Mouse (Mus musculus) MEL (cell line): Measurements from ENCODE around the gene Tmem100. TPM values are rescaled to one million over a fixed set of nuclear protein-coding genes. Genes with fewer than 3 reads are reported as not detected.

Source experiments
- DNase-seq: peaks from one replicate; pipeline ENCODE4 v3.0.0; 2011; ENCODE audit warnings: low read depth, low spot score
- H3K27ac ChIP-seq: 2 replicates; pipeline ENCODE4 v1.5.1; 2012; ENCODE audit warnings: low read depth, mild to moderate bottlenecking, control low read depth, low read length, moderate library complexity; ENCODE audit not compliant: control insufficient read depth
- H3K27me3 ChIP-seq, 2 experiments: fragments of 150-350 bp in 1 of 2; sonication (generic) in 1 of 2; 2 replicates each; pipeline ENCODE4 v1.6.1; 2012; ENCODE audit warnings: low read length in 2 of 2, mild to moderate bottlenecking in 2 of 2, improper control_type of control experiment in 1 of 2, moderate library complexity in 1 of 2; ENCODE audit not compliant: insufficient read depth in 2 of 2, control insufficient read depth in 1 of 2
- H3K36me3 ChIP-seq, 2 experiments: 2 replicates each; pipeline ENCODE4 v1.6.1; 2012 to 2014; ENCODE audit warnings: low read length in 2 of 2, improper control_type of control experiment in 1 of 2, inconsistent platforms in 1 of 2, mild to moderate bottlenecking in 1 of 2; ENCODE audit not compliant: insufficient read depth in 2 of 2, control insufficient read depth in 1 of 2
- H3K4me1 ChIP-seq, 2 experiments: fragments of 150-350 bp in 1 of 2; sonication (generic) in 1 of 2; 2 replicates each; pipeline ENCODE4 v1.6.1; 2012; ENCODE audit warnings: low read length in 2 of 2, improper control_type of control experiment in 1 of 2, mild to moderate bottlenecking in 1 of 2; ENCODE audit not compliant: insufficient read depth in 2 of 2, control insufficient read depth in 1 of 2
- H3K4me3 ChIP-seq, 2 experiments: fragments of 150-350 bp in 1 of 2; sonication (generic) in 1 of 2; 2 replicates each; pipeline ENCODE4 v1.5.1; 2012; ENCODE audit warnings: low read depth in 2 of 2, low read length in 2 of 2, mild to moderate bottlenecking in 2 of 2, moderate library complexity in 2 of 2, control low read depth in 1 of 2, improper control_type of control experiment in 1 of 2; ENCODE audit not compliant: control insufficient read depth in 1 of 2, insufficient read depth in 1 of 2
- H3K79me2 ChIP-seq: 2 replicates; pipeline ENCODE4 v1.6.1; 2012; ENCODE audit warnings: mild to moderate bottlenecking, low read length, moderate library complexity; ENCODE audit not compliant: control insufficient read depth, poor library complexity, insufficient read depth
- H3K9ac ChIP-seq: 2 replicates; pipeline ENCODE4 v1.6.1; 2012; ENCODE audit warnings: low read depth, mild to moderate bottlenecking, control low read depth, low read length, moderate library complexity; ENCODE audit not compliant: control insufficient read depth, poor library complexity, severe bottlenecking
- H3K9me3 ChIP-seq: fragments of 150-350 bp; sonication (generic); replicated peaks from 2 replicates; pipeline ENCODE4 v1.6.1; 2012; ENCODE audit warnings: mild to moderate bottlenecking, low read length, improper control_type of control experiment, moderate library complexity; ENCODE audit not compliant: insufficient read depth
- BHLHE40 ChIP-seq: IDR thresholded peaks from 2 replicates; pipeline ENCODE4 v1.6.1; 2012; ENCODE audit warnings: low read depth, mild to moderate bottlenecking, inconsistent platforms, low read length, improper control_type of control experiment, borderline replicate concordance
- CHD1 ChIP-seq: IDR thresholded peaks from 2 replicates; pipeline ENCODE4 v1.6.1; 2012; ENCODE audit warnings: low read depth, mild to moderate bottlenecking, inconsistent platforms, low read length, improper control_type of control experiment
- E2F4 ChIP-seq: IDR thresholded peaks from 2 replicates; pipeline ENCODE4 v1.6.1; 2011; ENCODE audit warnings: low read depth, low read length, improper control_type of control experiment, borderline replicate concordance
- ELF1 ChIP-seq: IDR thresholded peaks from 2 replicates; pipeline ENCODE4 v1.6.1; 2014; ENCODE audit warnings: low read depth, mild to moderate bottlenecking, inconsistent platforms, low read length, improper control_type of control experiment, moderate library complexity
- EP300 ChIP-seq, 2 experiments: IDR thresholded peaks; 2 replicates each; pipeline ENCODE4 v1.6.1; 2011; ENCODE audit warnings: improper control_type of control experiment in 2 of 2, low read length in 2 of 2, low read depth in 1 of 2, mild to moderate bottlenecking in 1 of 2
- ETS1 ChIP-seq: IDR thresholded peaks from 2 replicates; pipeline ENCODE4 v1.6.1; 2012; ENCODE audit warnings: low read depth, mild to moderate bottlenecking, inconsistent platforms, low read length, improper control_type of control experiment, moderate library complexity
- GATA1 ChIP-seq: IDR thresholded peaks from 2 replicates; pipeline ENCODE4 v1.6.1; 2011; ENCODE audit warnings: low read depth, low read length, improper control_type of control experiment
- KAT2A ChIP-seq: conservative IDR thresholded peaks from 2 replicates; pipeline ENCODE4 v1.6.1; 2012; ENCODE audit warnings: low read depth, low read length, improper control_type of control experiment, inconsistent platforms
- MAFK ChIP-seq: IDR thresholded peaks from 2 replicates; pipeline ENCODE4 v1.6.1; 2011; ENCODE audit warnings: low read depth, mild to moderate bottlenecking, low read length, improper control_type of control experiment, borderline replicate concordance
- MAX ChIP-seq: IDR thresholded peaks from 2 replicates; pipeline ENCODE4 v1.6.1; 2011; ENCODE audit warnings: low read length, improper control_type of control experiment
- MAZ ChIP-seq: IDR thresholded peaks from 2 replicates; pipeline ENCODE4 v1.6.1; 2012; ENCODE audit warnings: low read depth, mild to moderate bottlenecking, inconsistent platforms, low read length, improper control_type of control experiment
- MEF2A ChIP-seq: IDR thresholded peaks from 2 replicates; pipeline ENCODE4 v1.6.1; 2014; ENCODE audit warnings: low read depth, mild to moderate bottlenecking, inconsistent platforms, low read length, improper control_type of control experiment; ENCODE audit not compliant: poor library complexity, insufficient replicate concordance, severe bottlenecking; ENCODE audit errors: extremely low read depth
- MXI1 ChIP-seq: IDR thresholded peaks from 2 replicates; pipeline ENCODE4 v1.6.1; 2011; ENCODE audit warnings: mild to moderate bottlenecking, low read depth, low read length, improper control_type of control experiment
- MYB ChIP-seq: IDR thresholded peaks from 2 replicates; pipeline ENCODE4 v1.6.1; 2011; ENCODE audit warnings: mild to moderate bottlenecking, low read depth, low read length, improper control_type of control experiment
- MYC ChIP-seq: IDR thresholded peaks from 2 replicates; pipeline ENCODE4 v1.6.1; 2011; ENCODE audit warnings: low read depth, mild to moderate bottlenecking, low read length, improper control_type of control experiment, moderate library complexity
- POLR2A ChIP-seq, 2 experiments: IDR thresholded peaks; 2 replicates each; pipeline ENCODE4 v1.6.1; 2011 to 2012; ENCODE audit warnings: low read length in 2 of 2, mild to moderate bottlenecking in 2 of 2, control low read depth in 1 of 2, improper control_type of control experiment in 1 of 2, low read depth in 1 of 2, moderate library complexity in 1 of 2; ENCODE audit not compliant: control insufficient read depth in 1 of 2, insufficient read depth in 1 of 2, poor library complexity in 1 of 2
- POLR2AphosphoS5 ChIP-seq: IDR thresholded peaks from 2 replicates; pipeline ENCODE4 v1.6.1; 2012; ENCODE audit warnings: low read depth, borderline replicate concordance, mild to moderate bottlenecking, inconsistent platforms, low read length, moderate library complexity, mixed read lengths
- SMC3 ChIP-seq: IDR thresholded peaks from 2 replicates; pipeline ENCODE4 v1.6.1; 2011; ENCODE audit warnings: low read depth, low read length, improper control_type of control experiment
- TCF12 ChIP-seq: IDR thresholded peaks from 2 replicates; pipeline ENCODE4 v1.6.1; 2014; ENCODE audit warnings: low read depth, mild to moderate bottlenecking, inconsistent platforms, low read length, improper control_type of control experiment, moderate library complexity
- UBTF ChIP-seq: IDR thresholded peaks from 2 replicates; pipeline ENCODE4 v1.6.1; 2012; ENCODE audit warnings: low read depth, mild to moderate bottlenecking, inconsistent platforms, low read length, improper control_type of control experiment, moderate library complexity, borderline replicate concordance; ENCODE audit not compliant: insufficient read depth
- USF1 ChIP-seq: IDR thresholded peaks from 2 replicates; pipeline ENCODE4 v1.6.1; 2014; ENCODE audit warnings: low read depth, mild to moderate bottlenecking, inconsistent platforms, low read length, improper control_type of control experiment, moderate library complexity
- ZC3H11A ChIP-seq: IDR thresholded peaks from 2 replicates; pipeline ENCODE4 v1.6.1; 2012; ENCODE audit warnings: low read depth, mild to moderate bottlenecking, inconsistent platforms, low read length, improper control_type of control experiment
- ZKSCAN1 ChIP-seq: IDR thresholded peaks from 2 replicates; pipeline ENCODE4 v1.6.1; 2012; ENCODE audit warnings: low read depth, mild to moderate bottlenecking, inconsistent platforms, low read length, improper control_type of control experiment, moderate library complexity
- ZMIZ1 ChIP-seq: IDR thresholded peaks from 2 replicates; pipeline ENCODE4 v1.6.1; 2012; ENCODE audit warnings: low read depth, mild to moderate bottlenecking, inconsistent platforms, low read length, improper control_type of control experiment, moderate library complexity
- ZNF384 ChIP-seq: IDR thresholded peaks from 2 replicates; pipeline ENCODE4 v1.6.1; 2012; ENCODE audit warnings: low read depth, mild to moderate bottlenecking, inconsistent platforms, low read length, improper control_type of control experiment
- polyA plus RNA-seq, 2 experiments: library from polyadenylated mRNA; stranded (reverse) in 1 of 2; unstranded in 1 of 2; fragments of >175 nt in 1 of 2; fragments of >200 nt in 1 of 2; gene quantifications; 2 replicates each; pipeline versions ENCODE4 v1.2.1 to v1.2.4; 2012; ENCODE audit warnings: low replicate concordance in 2 of 2, low read depth in 1 of 2; ENCODE audit not compliant: insufficient read length in 2 of 2, insufficient read depth in 1 of 2, missing spikeins in 1 of 2
- total RNA-seq: library from RNA; depleted of rRNA; stranded (reverse); fragments of 300-350 nt; gene quantifications from 2 replicates; pipeline ENCODE4 v1.2.3, GENCODE M21; 2012

Gene Tmem100
- total and polyA plus RNA-seq, 3 experiments, result not detected

DNA sequence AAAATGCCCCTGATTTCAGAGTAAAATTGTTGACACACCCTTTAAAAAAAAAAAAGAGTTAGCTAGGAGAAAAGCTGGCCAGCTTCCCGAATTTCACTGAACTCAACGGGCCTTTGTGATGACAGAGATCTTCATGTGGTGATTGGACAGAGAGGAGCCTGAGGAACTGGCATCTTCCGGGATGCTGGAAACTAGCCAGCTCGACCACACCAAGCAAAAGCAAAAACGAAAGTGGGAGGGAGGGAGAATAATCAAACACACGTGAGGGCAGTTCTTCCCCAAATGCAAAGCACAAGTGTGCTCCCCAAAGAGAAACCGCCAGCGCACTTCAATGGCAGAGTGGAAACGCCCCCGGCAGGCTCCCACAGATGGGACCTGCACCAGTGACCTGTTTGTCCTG, 794 bp upstream of the Tmem100 start:
- no peaks in the 10 kb centered on the region for H3K9me3 ChIP-seq
- H3K4me1 ChIP-seq, result peaks cover 0 to 7% of the 10 kb centered on the region in 2 experiments; a peak in 2 of 4 replicates
- H3K27ac ChIP-seq, result no peak overlapping the region
- H3K27me3 ChIP-seq, result peaks cover 3 to 14% of the 10 kb centered on the region in 2 experiments
- H3K36me3 ChIP-seq, result no peaks in the 10 kb centered on the region; a peak in 1 of 4 replicates
- no peak for TF ChIP-seq E2F4
- no peak for TF ChIP-seq MEF2A
- peak; percentile 73 for TF ChIP-seq ZNF384
- no peak for TF ChIP-seq TCF12
- 0 out of 2 replicates have a peak, but pooled peaks have one; percentile 60 for TF ChIP-seq MYC
- no peak for TF ChIP-seq GATA1
- 0 out of 2 replicates have a peak, but pooled peaks have one; percentile 35 for TF ChIP-seq ELF1
- TF ChIP-seq CHD1, result no peak
- peak; percentile 42; the same call in 1 of the 2 replicates for TF ChIP-seq BHLHE40
- TF ChIP-seq POLR2AphosphoS5, result no peak
- no peak overlapping the region for H3K9ac ChIP-seq
- H3K79me2 ChIP-seq, result no peaks in the 10 kb centered on the region
- peak overlapping the region; percentile 10 to 47 for H3K4me3 ChIP-seq
- peak; percentile 80 for DNase-seq

DNA sequence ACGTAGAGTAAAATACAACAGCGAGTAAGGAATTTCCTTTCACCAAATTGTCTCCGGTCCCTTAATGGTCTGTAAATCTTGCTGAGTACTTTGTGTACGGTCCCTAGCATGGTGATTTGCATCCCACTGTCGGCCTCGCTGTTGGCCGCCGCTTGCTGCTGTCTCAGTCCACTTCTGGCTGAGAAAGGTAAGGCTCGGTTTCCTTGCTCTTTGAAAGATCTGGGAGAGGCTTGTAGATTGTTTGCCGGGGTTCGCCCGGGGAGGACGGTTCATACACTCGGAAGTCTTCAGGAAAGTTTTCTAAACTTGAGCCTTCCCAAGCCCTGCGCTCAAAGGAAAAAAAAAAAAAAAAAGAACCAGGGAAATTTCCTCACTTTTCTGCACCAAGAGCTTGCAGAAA, 409 bp downstream of the Tmem100 start:
- H3K9ac ChIP-seq, result no peak overlapping the region
- H3K9me3 ChIP-seq, result no peaks in the 10 kb centered on the region
- H3K4me1 ChIP-seq, result peaks cover 0 to 7% of the 10 kb centered on the region in 2 experiments; a peak in 2 of 4 replicates
- no peak overlapping the region for H3K4me3 ChIP-seq
- DNase-seq, result peak; percentile 41
- no peaks in the 10 kb centered on the region; a peak in 1 of 4 replicates for H3K36me3 ChIP-seq
- H3K79me2 ChIP-seq, result no peaks in the 10 kb centered on the region
- peaks cover 3 to 17% of the 10 kb centered on the region in 2 experiments for H3K27me3 ChIP-seq
- no peak overlapping the region for H3K27ac ChIP-seq
- TF ChIP-seq MXI1 (no peak), ZNF384 (no peak)

- no peaks in the 10 kb centered on the region for H3K79me2 ChIP-seq
- H3K9me3 ChIP-seq, result no peaks in the 10 kb centered on the region
- TF ChIP-seq GATA1, result no peak
- TF ChIP-seq ZKSCAN1, result no peak
- no peak for TF ChIP-seq UBTF
- TF ChIP-seq ETS1, result no peak
- TF ChIP-seq ZC3H11A, result no peak
- TF ChIP-seq E2F4, result no peak
- no peak for TF ChIP-seq POLR2A (IDR thresholded peaks at IDR 0.05; ENCODE audit: control insufficient read depth in 1 of 2, insufficient read depth in 1 of 2, low read depth in 1 of 2, low read length in 2 of 2, poor library complexity in 1 of 2)
- TF ChIP-seq MAFK, result no peak
- TF ChIP-seq ZNF384, result no peak
- TF ChIP-seq ZMIZ1, result no peak
- TF ChIP-seq KAT2A, result no peak
- TF ChIP-seq USF1, result no peak
- no peak for TF ChIP-seq MAX
- TF ChIP-seq CHD1, result no peak
- TF ChIP-seq MYC, result no peak
- TF ChIP-seq MYB, result no peak
- no peak for TF ChIP-seq MAZ
- no peak for TF ChIP-seq EP300 (IDR thresholded peaks at IDR 0.05; ENCODE audit: low read depth in 1 of 2, low read length in 2 of 2)
- no peak for TF ChIP-seq SMC3
- H3K27me3 ChIP-seq, result peaks cover 3 to 16% of the 10 kb centered on the region in 2 experiments
- H3K36me3 ChIP-seq, result no peaks in the 10 kb centered on the region; a peak in 1 of 4 replicates
- no peak overlapping the region for H3K4me3 ChIP-seq
- H3K9ac ChIP-seq, result no peak overlapping the region
- H3K27ac ChIP-seq, result no peak overlapping the region
- no peak for DNase-seq
- H3K4me1 ChIP-seq, result peaks cover 0 to 7% of the 10 kb centered on the region in 2 experiments; a peak in 2 of 4 replicates
Observed at GRCm38 (mm10) chr11:90031076-90031475, 928 bp downstream of the Tmem100 start.
